14 mouse cellular contexts compared by ENCODE assay signal in genomic region chr14:32022450-32022849, GRCm38 (mm10). TPM values are rescaled to one million over a fixed set of nuclear protein-coding genes. Genes with fewer than 3 reads are reported as not detected.
DNase-seq lines count a peak whose midpoint lies in the region; ATAC-seq and TF ChIP-seq lines count a peak whose summit lies in the region.
"Had no signal": no experiment of that assay in that cellular context is flagged by ENCODE, and none has a peak within 500 bp of the region (broad histone marks: within the 10 kb centered on the region; RNA-seq: fewer than 3 reads in every experiment).

No protein-coding gene starts in this region.

- H3K9me3 ChIP-seq in kidney, embryonic 16.5 days (ENCODE audit: low read length) = no peaks in the 10 kb centered on the region
- H3K9me3 ChIP-seq in liver, postnatal 0 days (ENCODE audit: low read length) = no peaks in the 10 kb centered on the region
- no peaks in the 10 kb centered on the region for H3K9me3 ChIP-seq in kidney, embryonic 15.5 days (replicated peaks)
- H3K9me3 ChIP-seq: heart, embryonic 15.5 days had no signal

- no peak overlapping the region for H3K4me3 ChIP-seq in kidney, embryonic 16.5 days (ENCODE audit: low read length)
- H3K4me3 ChIP-seq in liver, postnatal 0 days (ENCODE audit: low read depth, low read length) = no peak overlapping the region
- no peak overlapping the region for H3K4me3 ChIP-seq in kidney, embryonic 15.5 days (replicated peaks)
- H3K4me3 ChIP-seq: erythroblast, embryonic 14.5 days; heart, embryonic 15.5 days had no signal

- no peaks in the 10 kb centered on the region for H3K27me3 ChIP-seq in kidney, embryonic 16.5 days (ENCODE audit: insufficient read depth, low read length)
- no peaks in the 10 kb centered on the region for H3K27me3 ChIP-seq in liver, postnatal 0 days (ENCODE audit: insufficient read depth, low read length)
- no peaks in the 10 kb centered on the region for H3K27me3 ChIP-seq in kidney, embryonic 15.5 days
- H3K27me3 ChIP-seq: heart, embryonic 15.5 days had no signal

- DNase-seq in kidney, postnatal 14 days = no peak
- DNase-seq in ES-CJ7 (ENCODE audit: low read depth, low spot score) = peak; percentile 79
- DNase-seq in liver, postnatal 0 days = peak; percentile 37
- DNase-seq in cerebellum, adult 11 months = no peak
- no peak for DNase-seq in gastrocnemius, adult 18-20 months (ENCODE audit: low spot score)
- DNase-seq: left cerebral cortex, postnatal 4 days; lung, postnatal 36 days had no signal

- H3K4me1 ChIP-seq in kidney, embryonic 16.5 days (ENCODE audit: insufficient read depth, low read length) = peaks cover 7% of the 10 kb centered on the region; the same call in 1 of the 2 replicates
- peaks cover 3% of the 10 kb centered on the region; the same call in 1 of the 2 replicates for H3K4me1 ChIP-seq in liver, postnatal 0 days (ENCODE audit: insufficient read depth)
- H3K4me1 ChIP-seq in kidney, embryonic 15.5 days = peaks cover 11% of the 10 kb centered on the region
- H3K4me1 ChIP-seq: heart, embryonic 15.5 days had no signal

- H3K4me2 ChIP-seq in kidney, embryonic 16.5 days (replicated peaks; ENCODE audit: low read depth, low read length) = no peak overlapping the region
- no peak overlapping the region for H3K4me2 ChIP-seq in liver, postnatal 0 days (ENCODE audit: low read depth, low read length)
- no peak overlapping the region for H3K4me2 ChIP-seq in kidney, embryonic 15.5 days
- H3K4me2 ChIP-seq: heart, embryonic 15.5 days had no signal

- H3K36me3 ChIP-seq in kidney, embryonic 16.5 days (ENCODE audit: insufficient read depth, low read length) = no peaks in the 10 kb centered on the region
- H3K36me3 ChIP-seq in liver, postnatal 0 days (replicated peaks; ENCODE audit: insufficient read depth, low read length) = no peaks in the 10 kb centered on the region
- no peaks in the 10 kb centered on the region for H3K36me3 ChIP-seq in kidney, embryonic 15.5 days
- H3K36me3 ChIP-seq: heart, embryonic 15.5 days had no signal

- no peak for TF ChIP-seq EP300 in liver, postnatal 0 days (IDR thresholded peaks at IDR 0.05; ENCODE audit: low read depth)

- no peak overlapping the region for H3K27ac ChIP-seq in kidney, embryonic 16.5 days (ENCODE audit: low read length)
- no peak overlapping the region for H3K27ac ChIP-seq in liver, postnatal 0 days (ENCODE audit: low read depth)
- no peak overlapping the region for H3K27ac ChIP-seq in kidney, embryonic 15.5 days
- H3K27ac ChIP-seq: heart, embryonic 15.5 days had no signal

- no peak for TF ChIP-seq CTCF in liver, postnatal 0 days (IDR thresholded peaks at IDR 0.05; ENCODE audit: low read depth)

- ATAC-seq in kidney, embryonic 16.5 days (ENCODE audit: low FRiP score, low TSS enrichment) = peak; percentile 36; the same call in 1 of the 2 replicates
- peak; percentile 88 for ATAC-seq in common myeloid progenitor, adult 5-6 weeks (replicated peaks; ENCODE audit: low read depth, poor library complexity, severe bottlenecking)
- ATAC-seq in liver, postnatal 0 days = peak; percentile 56
- no peak for ATAC-seq in kidney, embryonic 15.5 days (replicated peaks; ENCODE audit: low FRiP score)
- ATAC-seq: hindbrain, embryonic 16.5 days had no signal

- no peak overlapping the region for H3K9ac ChIP-seq in kidney, embryonic 16.5 days (replicated peaks; ENCODE audit: low read length)
- no peak overlapping the region for H3K9ac ChIP-seq in liver, postnatal 0 days (replicated peaks)
- H3K9ac ChIP-seq in kidney, embryonic 15.5 days = no peak overlapping the region
- H3K9ac ChIP-seq: heart, embryonic 15.5 days had no signal

RNA-seq across cellular contexts. Expression of gene Galnt15, which starts 6.3 kb away (rescaled TPM):
- 0.61 and 0.66 TPM in 2 replicates for polyA plus RNA-seq in kidney, embryonic 16.5 days (2015; fragmentation: Nextera tagmentation; extraction: Ambion mirVana)
- not detected in 2 replicates for total RNA-seq in common myeloid progenitor, adult 5-6 weeks (2017)
- 0.05 TPM in 2 replicates for polyA plus RNA-seq in liver, postnatal 0 days (2015; fragmentation: Nextera tagmentation; extraction: Ambion mirVana)
- polyA plus RNA-seq in kidney, embryonic 15.5 days (2015; fragmentation: Nextera tagmentation; extraction: Ambion mirVana) = 0.38 and 0.64 TPM in 2 replicates
- 1 to 10 TPM; 6.2 to 6.5 TPM for total RNA-seq in gastrocnemius, adult 18-20 months (2021)
- total RNA-seq: neutrophil, adult 5-6 weeks had no signal
- polyA plus RNA-seq: erythroblast, embryonic 14.5 days had no signal

Comparison
In these comparisons a context has a peak if more than half of its experiments do, and no peak if none do; other contexts are left out.
1. DNase-seq: peak in ES-CJ7 (single experiment) and liver, postnatal 0 days (single experiment); none in kidney, postnatal 14 days (single experiment), cerebellum, adult 11 months (single experiment) and gastrocnemius, adult 18-20 months (single experiment).